Mouse (Mus musculus) forebrain, embryonic 11.5 days (tissue): ENCODE data around the gene Psmg3. TPM values are rescaled to one million over a fixed set of nuclear protein-coding genes. Genes with fewer than 3 reads are reported as not detected.

Experiments
- ATAC-seq: fragments of 200-750 bp; cut with Nextera tagmentation; replicated peaks from 2 replicates; pipeline ENCODE4 v1.8.0; 2017; ENCODE audit warnings: moderate TSS enrichment; ENCODE audit not compliant: low FRiP score
- DNase-seq: peaks from one replicate; pipeline ENCODE4 v3.0.0-alpha.2; 2017; ENCODE audit warnings: low spot score
- H3K27ac ChIP-seq: fragments of 300-500 bp; sonication (generic); 2 replicates; pipeline ENCODE4 v1.5.1; 2014; ENCODE audit warnings: low read depth, low read length
- H3K27me3 ChIP-seq: fragments of 300-500 bp; sonication (generic); 2 replicates; pipeline ENCODE4 v1.6.1; 2014; ENCODE audit warnings: mild to moderate bottlenecking, low read length, mixed read lengths; ENCODE audit not compliant: control insufficient read depth, insufficient read depth
- H3K36me3 ChIP-seq: fragments of 300-500 bp; sonication (generic); 2 replicates; pipeline ENCODE4 v1.6.1; 2014; ENCODE audit warnings: mild to moderate bottlenecking, low read length, moderate library complexity, mixed read lengths; ENCODE audit not compliant: control insufficient read depth, insufficient read depth
- H3K4me1 ChIP-seq: fragments of 300-500 bp; sonication (generic); replicated peaks from 2 replicates; pipeline ENCODE4 v1.6.1; 2014; ENCODE audit warnings: low read length, mixed read lengths; ENCODE audit not compliant: control insufficient read depth, insufficient read depth
- H3K4me2 ChIP-seq: fragments of 300-500 bp; sonication (generic); 2 replicates; pipeline ENCODE4 v1.6.1; 2014; ENCODE audit warnings: low read depth, mild to moderate bottlenecking, low read length, moderate library complexity, mixed read lengths; ENCODE audit not compliant: severe bottlenecking
- H3K4me3 ChIP-seq: fragments of 300-500 bp; sonication (generic); 2 replicates; pipeline ENCODE4 v1.5.1; 2014; ENCODE audit warnings: low read depth, low read length
- H3K9ac ChIP-seq: fragments of 300-500 bp; sonication (generic); 2 replicates; pipeline ENCODE4 v1.6.1; 2014; ENCODE audit warnings: low read length
- H3K9me3 ChIP-seq: fragments of 300-500 bp; sonication (generic); 2 replicates; pipeline ENCODE4 v1.6.1; 2016; ENCODE audit warnings: low read length, mixed read lengths; ENCODE audit not compliant: control insufficient read depth
- WGBS: fragments of 180-500 bp; shearing (Covaris S2); extraction: QIAGEN DNeasy Blood & Tissue Kit; methylation state at CpG from one replicate; pipeline ENCODE4 v1.1.7; 2014; 5-methylcytosine and 5-hydroxymethylcytosine counted together
- polyA plus RNA-seq: library from polyadenylated mRNA; unstranded; fragments of >200 nt; fragmentation: Nextera tagmentation; extraction: Ambion mirVana; gene quantifications from 2 replicates; pipeline ENCODE4 v1.2.1, GENCODE M21; 2014

Gene Psmg3
- polyA plus RNA-seq, 1 experiment from 2014 or later, result 76.3 TPM

DNA sequence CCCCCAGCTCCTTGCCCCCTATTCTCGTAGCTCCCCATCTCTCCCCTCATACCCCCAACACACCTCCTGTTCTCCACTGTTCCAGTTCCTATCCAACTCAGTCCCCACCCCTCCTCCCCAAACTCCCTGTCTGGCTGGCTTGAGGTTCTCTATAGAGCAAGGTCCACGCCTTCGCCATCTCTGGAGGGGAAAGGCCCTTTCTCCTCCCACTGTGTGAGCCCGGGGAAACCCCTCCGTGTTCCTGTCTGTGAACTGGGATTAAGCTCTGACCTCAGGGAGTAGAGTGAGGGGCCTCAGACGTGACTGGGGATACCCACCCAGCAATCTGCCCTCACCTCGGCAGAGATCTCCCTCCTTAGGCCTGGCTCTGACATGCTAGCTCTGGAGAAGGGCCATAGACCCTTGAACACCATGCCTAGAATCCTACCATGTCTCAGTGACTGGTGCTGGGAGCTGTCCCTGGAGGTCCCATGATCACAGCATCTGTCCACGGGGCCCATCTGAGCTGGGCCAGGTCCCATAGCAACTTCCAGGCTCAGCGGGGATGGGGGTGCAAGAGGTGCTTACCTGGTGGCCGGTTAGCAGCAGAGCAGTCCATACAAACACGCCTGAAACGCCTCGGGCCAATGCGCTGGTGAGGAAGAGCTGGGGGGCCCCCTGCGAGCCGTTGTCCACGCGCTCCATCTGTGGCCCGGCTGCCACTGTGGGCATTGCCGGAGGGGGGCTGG is 14.1 kb downstream of the Psmg3 start:
- Histone ChIP-seq H3K9me3 (no peaks in the 10 kb centered on the region), H3K27ac (no peak overlapping the region), H3K9ac (no peak overlapping the region), H3K36me3 (no peaks in the 10 kb centered on the region), H3K4me2 (no peak overlapping the region), H3K4me1 (no peaks in the 10 kb centered on the region), H3K27me3 (no peaks in the 10 kb centered on the region; the same call in 1 of the 2 replicates), H3K4me3 (no peak overlapping the region)
- 74% methylated on average over 20 of the region's 20 CpGs for WGBS
- peak; percentile 49 for DNase-seq
- no peak for ATAC-seq

DNA sequence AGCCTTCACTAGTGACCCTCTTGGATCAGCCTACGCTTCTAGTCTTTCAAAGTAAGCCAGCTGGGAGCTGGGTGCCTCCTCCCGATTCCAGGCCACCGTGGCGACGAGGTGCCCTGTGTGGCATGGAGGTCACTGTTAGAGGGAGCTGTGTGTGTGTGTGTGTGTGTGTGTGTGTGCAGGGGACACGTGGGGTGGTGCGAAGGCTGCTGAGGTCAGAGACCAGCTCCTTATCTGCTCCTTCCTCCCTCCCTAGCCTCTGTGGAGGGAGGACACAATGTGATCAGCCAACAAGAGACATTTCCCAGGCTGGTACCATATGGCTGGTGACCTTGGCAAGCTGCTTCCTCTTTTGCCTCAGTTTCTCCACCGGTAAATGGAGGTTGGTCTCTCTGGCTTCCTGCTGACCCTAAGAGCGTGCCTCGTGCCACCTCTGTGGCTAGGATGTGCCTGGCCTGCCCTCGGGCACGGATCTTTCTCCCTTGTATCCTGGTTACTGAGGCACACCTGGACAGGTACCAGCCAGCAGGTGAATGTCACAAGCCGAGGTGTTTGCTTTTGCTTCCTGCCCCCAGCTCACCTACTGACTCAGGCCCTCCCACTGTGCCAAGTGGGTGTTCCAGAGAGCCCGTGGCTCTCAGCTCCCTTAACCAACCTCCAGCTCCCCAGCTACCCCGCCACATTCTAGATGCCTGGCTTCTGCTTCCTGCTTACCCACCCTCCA is 14.8 kb downstream of the Psmg3 start:
- Histone ChIP-seq H3K27ac (no peak overlapping the region), H3K27me3 (no peaks in the 10 kb centered on the region; the same call in 1 of the 2 replicates), H3K4me1 (no peaks in the 10 kb centered on the region), H3K9me3 (no peaks in the 10 kb centered on the region), H3K4me2 (no peak overlapping the region), H3K9ac (no peak overlapping the region), H3K36me3 (no peaks in the 10 kb centered on the region), H3K4me3 (no peak overlapping the region)
- ATAC-seq (no peak), DNase-seq (peak; percentile 45)
- WGBS, result 81% methylated on average over 15 of the region's 15 CpGs

GRCm38 (mm10) chr5:139809397-139809796 is 17.3 kb downstream of the Psmg3 start:
- no peaks in the 10 kb centered on the region; the same call in 1 of the 2 replicates for H3K27me3 ChIP-seq
- no peak for ATAC-seq

DNA sequence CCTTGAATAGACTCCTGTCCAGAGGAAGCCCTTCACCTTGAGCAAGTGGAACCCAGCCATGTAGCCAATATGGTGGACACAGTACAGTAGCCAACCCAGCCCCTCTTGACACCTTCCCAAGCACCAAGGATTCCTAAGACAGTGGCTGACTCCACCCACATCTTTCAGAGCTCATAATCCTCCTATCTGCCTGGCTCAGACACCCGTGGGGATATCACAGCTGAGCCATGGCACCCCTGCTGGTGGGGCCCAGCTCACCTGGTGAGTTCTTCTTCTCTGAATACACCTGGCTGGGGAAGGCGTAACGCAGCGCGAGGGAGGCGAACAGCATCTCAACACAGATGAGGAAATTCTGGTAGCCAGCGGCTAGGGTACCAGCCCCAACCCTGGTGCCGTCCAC is 20.8 kb downstream of the Psmg3 start:
- H3K36me3 ChIP-seq, result no peaks in the 10 kb centered on the region
- ATAC-seq, result no peak
- no peak overlapping the region for H3K4me2 ChIP-seq
- H3K9me3 ChIP-seq, result no peaks in the 10 kb centered on the region
- DNase-seq, result peak; percentile 49
- H3K4me1 ChIP-seq, result peaks cover 5% of the 10 kb centered on the region
- H3K27ac ChIP-seq, result no peak overlapping the region
- no peak overlapping the region for H3K9ac ChIP-seq
- no peaks in the 10 kb centered on the region for H3K27me3 ChIP-seq
- H3K4me3 ChIP-seq, result no peak overlapping the region
- WGBS, result 91% methylated on average over 8 of the region's 8 CpGs

More at GRCm38 (mm10) chr5:139809397-139809796, 17.3 kb downstream of the Psmg3 start:
- no peak overlapping the region for H3K4me2 ChIP-seq
- H3K36me3 ChIP-seq, result no peaks in the 10 kb centered on the region
- H3K27ac ChIP-seq, result no peak overlapping the region
- no peak overlapping the region for H3K4me3 ChIP-seq
- 65% methylated on average over 4 of the region's 4 CpGs for WGBS
- peak; percentile 48 for DNase-seq
- H3K9ac ChIP-seq, result no peak overlapping the region
- no peaks in the 10 kb centered on the region for H3K4me1 ChIP-seq
- no peaks in the 10 kb centered on the region for H3K9me3 ChIP-seq

GRCm38 (mm10) chr5:139804573-139805111 is 22.0 kb downstream of the Psmg3 start:
- Histone ChIP-seq H3K36me3 (no peaks in the 10 kb centered on the region), H3K4me1 (peaks cover 5% of the 10 kb centered on the region), H3K9ac (no peak overlapping the region), H3K27ac (no peak overlapping the region), H3K27me3 (no peaks in the 10 kb centered on the region), H3K9me3 (no peaks in the 10 kb centered on the region), H3K4me3 (no peak overlapping the region), H3K4me2 (no peak overlapping the region)
- peak; percentile 47 for DNase-seq
- 89% methylated on average over 11 of the region's 11 CpGs for WGBS
- ATAC-seq, result no peak

DNA sequence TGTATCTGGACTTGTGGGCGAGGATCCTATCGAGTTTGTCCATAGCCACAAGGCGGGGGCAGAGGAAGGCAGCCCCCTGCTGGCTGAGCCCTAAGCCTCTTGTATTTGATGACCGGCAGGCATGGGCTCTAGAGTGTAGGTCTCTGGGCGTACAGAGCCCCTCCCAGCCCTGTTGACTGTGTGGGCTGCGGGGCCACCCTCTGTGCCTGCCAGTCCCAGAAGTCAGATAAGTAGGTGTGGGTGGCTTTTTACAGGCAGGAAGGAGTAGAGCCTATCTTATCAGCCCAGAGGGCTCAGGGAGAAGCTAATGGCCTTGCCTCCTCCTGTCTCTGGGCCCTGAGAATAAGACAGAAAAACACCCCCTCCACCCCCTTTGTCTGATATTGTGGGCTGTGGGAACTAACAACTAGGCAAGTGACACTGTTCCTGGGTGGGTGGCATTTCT is 22.6 kb downstream of the Psmg3 start:
- Histone ChIP-seq H3K4me3 (no peak overlapping the region), H3K27me3 (no peaks in the 10 kb centered on the region), H3K4me1 (peaks cover 5% of the 10 kb centered on the region), H3K4me2 (peak overlapping the region; percentile 33; the same call in 1 of the 2 replicates), H3K9me3 (no peaks in the 10 kb centered on the region), H3K36me3 (no peaks in the 10 kb centered on the region), H3K9ac (peak overlapping the region; percentile 20; the same call in 1 of the 2 replicates), H3K27ac (no peak overlapping the region)
- 13% methylated on average over 6 of the region's 6 CpGs for WGBS
- no peak for DNase-seq
- peak; percentile 55; the same call in 1 of the 2 replicates for ATAC-seq

DNA sequence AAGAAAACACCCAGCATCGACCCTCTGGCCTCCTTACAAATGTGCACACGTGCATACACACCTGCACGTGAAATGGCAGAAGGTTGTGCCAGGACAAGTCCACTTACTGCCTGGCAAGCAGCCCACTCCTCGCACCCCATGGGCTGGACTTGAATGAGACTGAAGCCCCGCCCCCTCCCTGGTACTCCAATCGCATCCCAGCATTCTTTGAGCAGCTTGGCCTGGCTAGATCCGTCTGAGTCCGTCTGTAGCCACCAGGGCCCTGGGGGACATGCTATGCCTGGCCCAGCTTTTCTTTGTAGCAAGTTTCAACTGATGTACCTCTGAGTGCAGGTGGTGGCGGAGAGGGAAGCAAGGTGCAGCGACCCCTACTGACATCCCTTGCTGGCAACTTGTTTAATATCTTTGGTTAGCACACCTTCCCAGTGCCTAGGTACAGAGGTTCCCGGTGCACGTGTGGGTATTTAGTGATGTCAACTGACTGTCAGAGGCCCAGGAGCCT is 23.0 kb downstream of the Psmg3 start:
- H3K4me3 ChIP-seq, result 0 out of 2 replicates have a peak overlapping the region, but pooled peaks have one; percentile 2
- peak overlapping the region; percentile 33; the same call in 1 of the 2 replicates for H3K4me2 ChIP-seq
- H3K9ac ChIP-seq, result peak overlapping the region; percentile 20; the same call in 1 of the 2 replicates
- H3K9me3 ChIP-seq, result no peaks in the 10 kb centered on the region
- H3K27ac ChIP-seq, result no peak overlapping the region
- 8% methylated on average over 12 of the region's 12 CpGs for WGBS
- H3K4me1 ChIP-seq, result peaks cover 7% of the 10 kb centered on the region
- peak; percentile 63 for ATAC-seq
- peak; percentile 88 for DNase-seq
- no peaks in the 10 kb centered on the region for H3K27me3 ChIP-seq
- H3K36me3 ChIP-seq, result no peaks in the 10 kb centered on the region

GRCm38 (mm10) chr5:139803165-139803564 is 23.5 kb downstream of the Psmg3 start:
- Histone ChIP-seq H3K27me3 (no peaks in the 10 kb centered on the region), H3K4me3 (no peak overlapping the region), H3K9me3 (no peaks in the 10 kb centered on the region), H3K4me2 (no peak overlapping the region), H3K4me1 (peaks cover 12% of the 10 kb centered on the region), H3K9ac (no peak overlapping the region), H3K27ac (no peak overlapping the region), H3K36me3 (no peaks in the 10 kb centered on the region)
- no peak for ATAC-seq
- WGBS, result 85% methylated on average over 8 of the region's 8 CpGs
- DNase-seq, result no peak
